Mouse (Mus musculus): ENCODE results near the gene Zfp641. TPM values are rescaled to one million over a fixed set of nuclear protein-coding genes. Genes with fewer than 3 reads are reported as not detected.

Zfp641 gene
- total and polyA plus RNA-seq, 2 experiments from 2014 or later, result 12.8 to 21.4 TPM

- Histone ChIP-seq H3K4me2 (ENCODE audit: low read depth, low read length, poor library complexity, severe bottlenecking) (no peak overlapping the region), H3K4me1 (ENCODE audit: insufficient read depth, low read length) (no peaks in the 10 kb centered on the region), H3K9ac (replicated peaks; ENCODE audit: low read length, poor library complexity, severe bottlenecking) (no peak overlapping the region), H3K27ac (ENCODE audit: low read depth, low read length) (no peak overlapping the region), H3K4me3 (ENCODE audit: low read depth, low read length) (no peak overlapping the region), H3K27me3 (ENCODE audit: insufficient read depth, low read length) (no peaks in the 10 kb centered on the region), H3K36me3 (ENCODE audit: insufficient read depth, low read length) (peaks cover 20% of the 10 kb centered on the region), H3K9me3 (ENCODE audit: low read length) (no peaks in the 10 kb centered on the region)
- no peak for TF ChIP-seq CTCF (IDR thresholded peaks at IDR 0.05)
- no peak for ATAC-seq (ENCODE audit: low FRiP score)
- WGBS, result 70% methylated on average over 12 of the region's 12 CpGs
- DNase-seq (ENCODE audit: low spot score), result no peak
These were observed 7.4 kb downstream of the Zfp641 start for GRCm38 (mm10) chr15:98288566-98288965.

DNA sequence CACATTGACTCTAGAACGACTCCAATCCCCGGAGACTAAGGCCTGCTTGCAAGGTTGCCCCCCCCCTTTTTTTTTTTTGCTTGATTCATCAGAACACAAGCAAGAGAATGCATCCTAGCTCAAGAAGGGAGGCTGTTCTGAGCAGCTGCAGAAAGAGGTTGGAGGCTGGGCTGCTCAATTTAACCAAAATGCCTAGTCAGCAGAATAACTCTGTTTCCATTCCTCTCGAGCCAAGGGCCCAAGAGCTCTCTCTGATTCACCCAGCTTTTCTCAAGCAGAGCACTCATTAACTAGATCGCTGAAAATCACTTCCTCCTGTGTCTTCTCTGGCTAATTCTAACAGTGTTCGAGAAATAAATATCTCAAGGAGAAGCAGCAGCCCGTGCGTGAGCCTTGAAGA is 9.5 kb downstream of the Zfp641 start:
- Histone ChIP-seq H3K9me3 (ENCODE audit: low read length) (no peaks in the 10 kb centered on the region), H3K27me3 (ENCODE audit: insufficient read depth, low read length) (no peaks in the 10 kb centered on the region), H3K4me3 (ENCODE audit: low read depth, low read length) (no peak overlapping the region), H3K27ac (ENCODE audit: low read depth, low read length) (no peak overlapping the region), H3K4me2 (ENCODE audit: low read depth, low read length, poor library complexity, severe bottlenecking) (no peak overlapping the region), H3K4me1 (ENCODE audit: insufficient read depth, low read length) (no peaks in the 10 kb centered on the region), H3K9ac (replicated peaks; ENCODE audit: low read length, poor library complexity, severe bottlenecking) (no peak overlapping the region), H3K36me3 (ENCODE audit: insufficient read depth, low read length) (peaks cover 18% of the 10 kb centered on the region)
- peak; percentile 8 for DNase-seq (ENCODE audit: low spot score)
- WGBS, result 81% methylated on average over 7 of the region's 7 CpGs
- no peak for TF ChIP-seq CTCF (IDR thresholded peaks at IDR 0.05)
- ATAC-seq (ENCODE audit: low FRiP score), result no peak

DNA sequence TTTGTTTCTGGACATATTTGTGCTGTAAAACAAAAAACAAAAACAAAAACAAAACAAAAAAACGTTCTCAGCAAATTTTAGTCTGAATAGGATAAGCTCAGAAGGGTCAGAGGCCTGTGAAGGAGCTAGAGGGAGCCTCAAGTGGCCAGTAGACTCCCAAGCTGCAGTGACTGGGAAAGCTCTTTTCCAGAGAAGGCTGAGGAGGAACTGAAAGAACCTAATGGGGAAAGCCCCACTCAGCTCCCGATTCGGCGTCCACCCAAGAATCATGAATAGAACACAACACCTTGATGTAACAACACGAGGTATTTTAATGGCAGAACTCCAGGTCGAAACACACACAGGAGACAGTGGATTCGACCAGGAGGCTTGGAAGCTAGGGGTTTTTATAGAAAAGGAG is 38.2 kb downstream of the Zfp641 start:
- Histone ChIP-seq H3K27me3 (ENCODE audit: insufficient read depth, low read length) (no peaks in the 10 kb centered on the region), H3K27ac (ENCODE audit: low read depth, low read length) (no peak overlapping the region), H3K4me3 (ENCODE audit: low read depth, low read length) (no peak overlapping the region), H3K36me3 (ENCODE audit: insufficient read depth, low read length) (no peaks in the 10 kb centered on the region), H3K4me2 (ENCODE audit: low read depth, low read length, poor library complexity, severe bottlenecking) (no peak overlapping the region), H3K4me1 (ENCODE audit: insufficient read depth, low read length) (no peaks in the 10 kb centered on the region), H3K9ac (replicated peaks; ENCODE audit: low read length, poor library complexity, severe bottlenecking) (no peak overlapping the region), H3K9me3 (ENCODE audit: low read length) (no peaks in the 10 kb centered on the region)
- TF ChIP-seq CTCF (IDR thresholded peaks at IDR 0.05), result no peak
- 84% methylated on average over 7 of the region's 7 CpGs for WGBS
- no peak for DNase-seq (ENCODE audit: low spot score)
- ATAC-seq (ENCODE audit: low FRiP score), result no peak

DNA sequence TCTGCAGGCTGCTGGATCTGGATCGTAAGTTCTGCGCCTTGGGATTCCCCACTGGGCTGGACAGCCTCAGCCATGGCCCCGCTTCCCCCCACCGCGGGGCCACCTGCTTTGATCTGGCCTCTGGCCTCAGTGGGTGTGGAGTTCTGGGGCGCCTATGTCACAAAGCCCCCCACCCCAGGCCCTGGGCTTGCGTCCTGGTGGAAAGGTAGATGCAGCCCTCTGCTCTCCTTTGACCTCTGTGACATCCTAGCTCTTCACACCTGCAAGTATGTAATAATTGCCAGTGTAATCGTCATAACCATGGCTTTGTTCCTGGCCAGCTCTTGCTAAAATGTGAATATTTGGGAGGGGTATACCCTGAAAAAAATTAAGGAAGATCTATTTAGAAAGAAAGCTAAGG is 38.8 kb downstream of the Zfp641 start, which contains the start of gene H1fnt:
Gene H1fnt (minus strand): TSS at position 101 of the 400 bp plus-strand sequence.
- WGBS, result 88% methylated on average over 8 of the region's 8 CpGs
- H3K9ac ChIP-seq (replicated peaks; ENCODE audit: low read length, poor library complexity, severe bottlenecking), result no peak within 1 kb of the TSS
- no peak for TF ChIP-seq CTCF (IDR thresholded peaks at IDR 0.05)
- DNase-seq (ENCODE audit: low spot score) (no peak), ATAC-seq (ENCODE audit: low FRiP score) (no peak)
- H3K27me3 ChIP-seq (ENCODE audit: insufficient read depth, low read length), result no peaks in the 10 kb centered on the region
- no peaks in the 10 kb centered on the region for H3K4me1 ChIP-seq (ENCODE audit: insufficient read depth, low read length)
- H3K36me3 ChIP-seq (ENCODE audit: insufficient read depth, low read length), result no peaks in the 10 kb centered on the region
- no peak within 1 kb of the TSS for H3K4me2 ChIP-seq (ENCODE audit: low read depth, low read length, poor library complexity, severe bottlenecking)
- no peaks in the 10 kb centered on the region for H3K9me3 ChIP-seq (ENCODE audit: low read length)
- no peak within 1 kb of the TSS for H3K4me3 ChIP-seq (ENCODE audit: low read depth, low read length)
- H3K27ac ChIP-seq (ENCODE audit: low read depth, low read length), result no peak within 1 kb of the TSS

DNA sequence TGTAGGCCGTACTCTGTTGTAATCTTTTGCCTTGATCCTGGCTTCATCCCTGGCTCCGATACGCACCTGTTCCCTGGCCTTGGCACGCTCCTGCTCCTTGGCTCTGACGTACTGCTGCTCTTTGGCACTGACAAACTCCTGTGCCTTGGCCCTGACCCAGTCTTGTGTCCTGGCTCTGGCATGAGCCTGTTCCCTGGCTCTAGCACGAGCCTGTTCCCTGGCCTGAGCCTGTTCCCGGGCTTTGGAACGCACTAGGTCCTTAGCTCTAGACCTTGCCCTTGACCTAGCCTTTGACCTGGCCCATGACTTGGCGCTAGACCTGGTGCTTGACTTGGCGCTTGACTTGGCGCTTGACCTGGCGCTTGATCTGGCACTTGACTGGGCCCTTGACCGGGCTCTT is 39.7 kb downstream of the Zfp641 start:
- H3K9me3 ChIP-seq (ENCODE audit: low read length), result no peaks in the 10 kb centered on the region
- DNase-seq (ENCODE audit: low spot score), result peak; percentile 2
- WGBS, result 91% methylated on average over 13 of the region's 13 CpGs
- no peak overlapping the region for H3K9ac ChIP-seq (replicated peaks; ENCODE audit: low read length, poor library complexity, severe bottlenecking)
- no peaks in the 10 kb centered on the region for H3K4me1 ChIP-seq (ENCODE audit: insufficient read depth, low read length)
- H3K27ac ChIP-seq (ENCODE audit: low read depth, low read length), result no peak overlapping the region
- no peak for TF ChIP-seq CTCF (IDR thresholded peaks at IDR 0.05)
- no peaks in the 10 kb centered on the region for H3K36me3 ChIP-seq (ENCODE audit: insufficient read depth, low read length)
- H3K4me3 ChIP-seq (ENCODE audit: low read depth, low read length), result no peak overlapping the region
- no peak for ATAC-seq (ENCODE audit: low FRiP score)
- H3K4me2 ChIP-seq (ENCODE audit: low read depth, low read length, poor library complexity, severe bottlenecking), result no peak overlapping the region
- H3K27me3 ChIP-seq (ENCODE audit: insufficient read depth, low read length), result no peaks in the 10 kb centered on the region

Other genes starting within 250 kb of the Zfp641 start
- gene Pfkm, start 203.6 kb downstream of the Zfp641 start, total RNA-seq (2014; rRNA removed), result 96.2 and 102 TPM in 2 replicates
- gene Pfkm, start 203.6 kb downstream of the Zfp641 start, polyA plus RNA-seq (2015; fragmentation: Nextera tagmentation; extraction: Ambion mirVana), result 89.9 and 96.4 TPM in 2 replicates
- gene Senp1, start 202.4 kb downstream of the Zfp641 start, total RNA-seq (2014; rRNA removed), result 17.4 and 18.2 TPM in 2 replicates
- 12.1 and 12.4 TPM in 2 replicates for gene Senp1, start 202.4 kb downstream of the Zfp641 start, polyA plus RNA-seq (2015; fragmentation: Nextera tagmentation; extraction: Ambion mirVana)
- gene Asb8, start 130.5 kb downstream of the Zfp641 start, total RNA-seq (2014; rRNA removed), result 60.5 and 72.7 TPM in 2 replicates
- gene Asb8, start 130.5 kb downstream of the Zfp641 start, polyA plus RNA-seq (2015; fragmentation: Nextera tagmentation; extraction: Ambion mirVana), result 59.2 and 64.9 TPM in 2 replicates
- 127 and 129 TPM in 2 replicates for gene Ccdc184, start 129.0 kb downstream of the Zfp641 start, total RNA-seq (2014; rRNA removed)
- 132 and 145 TPM in 2 replicates for gene Ccdc184, start 129.0 kb downstream of the Zfp641 start, polyA plus RNA-seq (2015; fragmentation: Nextera tagmentation; extraction: Ambion mirVana)
- not detected in 2 replicates for gene Olfr288, start 100.6 kb downstream of the Zfp641 start, total RNA-seq (2014; rRNA removed)
- gene Olfr288, start 100.6 kb downstream of the Zfp641 start, polyA plus RNA-seq (2015; fragmentation: Nextera tagmentation; extraction: Ambion mirVana), result not detected in 2 replicates
- not detected in 2 replicates for gene Gm44579, start 75.2 kb downstream of the Zfp641 start, total RNA-seq (2014; rRNA removed)
- gene Gm44579, start 75.2 kb downstream of the Zfp641 start, polyA plus RNA-seq (2015; fragmentation: Nextera tagmentation; extraction: Ambion mirVana), result 0.09 and 0.11 TPM in 2 replicates
- gene Olfr287, start 75.1 kb downstream of the Zfp641 start, total RNA-seq (2014; rRNA removed), result 0.44 and 1.2 TPM in 2 replicates
- 1.2 and 1.5 TPM in 2 replicates for gene Olfr287, start 75.1 kb downstream of the Zfp641 start, polyA plus RNA-seq (2015; fragmentation: Nextera tagmentation; extraction: Ambion mirVana)
- not detected in 2 replicates for gene Olfr286, start 61.7 kb downstream of the Zfp641 start, total RNA-seq (2014; rRNA removed)
- not detected in 2 replicates for gene Olfr286, start 61.7 kb downstream of the Zfp641 start, polyA plus RNA-seq (2015; fragmentation: Nextera tagmentation; extraction: Ambion mirVana)
- gene H1fnt, start 38.9 kb downstream of the Zfp641 start, total RNA-seq (2014; rRNA removed), result not detected in 2 replicates
- gene H1fnt, start 38.9 kb downstream of the Zfp641 start, polyA plus RNA-seq (2015; fragmentation: Nextera tagmentation; extraction: Ambion mirVana), result not detected in 2 replicates
- not detected in 2 replicates for gene Olfr285, start 21.2 kb upstream of the Zfp641 start, total RNA-seq (2014; rRNA removed)
- gene Olfr285, start 21.2 kb upstream of the Zfp641 start, polyA plus RNA-seq (2015; fragmentation: Nextera tagmentation; extraction: Ambion mirVana), result not detected in 2 replicates
- not detected in 2 replicates for gene Olfr284, start 44.8 kb upstream of the Zfp641 start, total RNA-seq (2014; rRNA removed)
- 0.18 TPM in 1 of 2 replicates, not detected in the other for gene Olfr284, start 44.8 kb upstream of the Zfp641 start, polyA plus RNA-seq (2015; fragmentation: Nextera tagmentation; extraction: Ambion mirVana)
- not detected in 2 replicates for gene Olfr283, start 84.8 kb upstream of the Zfp641 start, total RNA-seq (2014; rRNA removed)
- not detected in 2 replicates for gene Olfr283, start 84.8 kb upstream of the Zfp641 start, polyA plus RNA-seq (2015; fragmentation: Nextera tagmentation; extraction: Ambion mirVana)
- not detected in 2 replicates for gene Olfr282, start 135.1 kb upstream of the Zfp641 start, total RNA-seq (2014; rRNA removed)
- gene Olfr282, start 135.1 kb upstream of the Zfp641 start, polyA plus RNA-seq (2015; fragmentation: Nextera tagmentation; extraction: Ambion mirVana), result not detected in 2 replicates
- not detected in 2 replicates for gene Olfr281, start 156.4 kb upstream of the Zfp641 start, total RNA-seq (2014; rRNA removed)
- gene Olfr281, start 156.4 kb upstream of the Zfp641 start, polyA plus RNA-seq (2015; fragmentation: Nextera tagmentation; extraction: Ambion mirVana), result not detected in 2 replicates
- not detected in 2 replicates for gene OR5BS1P, start 173.7 kb upstream of the Zfp641 start, total RNA-seq (2014; rRNA removed)
- gene OR5BS1P, start 173.7 kb upstream of the Zfp641 start, polyA plus RNA-seq (2015; fragmentation: Nextera tagmentation; extraction: Ambion mirVana), result not detected in 2 replicates
- not detected in 2 replicates for gene Lalba, start 186.6 kb upstream of the Zfp641 start, total RNA-seq (2014; rRNA removed)
- not detected in 2 replicates for gene Lalba, start 186.6 kb upstream of the Zfp641 start, polyA plus RNA-seq (2015; fragmentation: Nextera tagmentation; extraction: Ambion mirVana)
- gene Olfr279, start 196.2 kb upstream of the Zfp641 start, total RNA-seq (2014; rRNA removed), result not detected in 2 replicates
- gene Olfr279, start 196.2 kb upstream of the Zfp641 start, polyA plus RNA-seq (2015; fragmentation: Nextera tagmentation; extraction: Ambion mirVana), result not detected in 2 replicates
- 57.4 and 66.2 TPM in 2 replicates for gene Kansl2, start 238.1 kb upstream of the Zfp641 start, total RNA-seq (2014; rRNA removed)
- 101 and 102 TPM in 2 replicates for gene Kansl2, start 238.1 kb upstream of the Zfp641 start, polyA plus RNA-seq (2015; fragmentation: Nextera tagmentation; extraction: Ambion mirVana)